Mouse (Mus musculus) right cerebral cortex, adult 2 months (tissue): ENCODE measurements at regions not wholly inside any gene's neighbourhood (a gene's known extent, or its start where the extent isn't known, plus 50 kb on each side); places are given as distances from the start of the nearest gene placed in this dataset.

Experiments
- DNase-seq, 2 experiments: peaks; one replicate each; pipeline ENCODE4 v3.0.0; 2021 to 2022; ENCODE audit warnings: low spot score in 2 of 2

DNA sequence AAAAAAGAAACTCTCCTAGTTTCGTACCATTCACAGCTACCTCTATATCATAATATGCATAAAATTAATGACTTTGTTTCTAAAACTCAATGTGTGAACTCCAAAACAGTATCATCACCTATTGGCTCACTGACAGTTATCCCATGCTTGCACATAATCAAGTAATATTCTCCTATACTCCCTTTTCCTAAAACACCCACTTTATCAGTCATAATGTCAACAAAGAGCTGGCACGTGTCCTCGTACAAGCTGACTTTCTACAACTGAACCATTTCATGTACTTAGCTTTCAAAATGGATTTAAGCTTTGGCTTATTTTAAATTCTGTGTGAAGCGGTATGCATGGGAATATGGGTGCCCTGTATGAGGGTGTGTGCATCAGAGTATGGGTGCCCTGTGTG, 58.0 kb upstream of the Golim4 start:
- no peak for DNase-seq

DNA sequence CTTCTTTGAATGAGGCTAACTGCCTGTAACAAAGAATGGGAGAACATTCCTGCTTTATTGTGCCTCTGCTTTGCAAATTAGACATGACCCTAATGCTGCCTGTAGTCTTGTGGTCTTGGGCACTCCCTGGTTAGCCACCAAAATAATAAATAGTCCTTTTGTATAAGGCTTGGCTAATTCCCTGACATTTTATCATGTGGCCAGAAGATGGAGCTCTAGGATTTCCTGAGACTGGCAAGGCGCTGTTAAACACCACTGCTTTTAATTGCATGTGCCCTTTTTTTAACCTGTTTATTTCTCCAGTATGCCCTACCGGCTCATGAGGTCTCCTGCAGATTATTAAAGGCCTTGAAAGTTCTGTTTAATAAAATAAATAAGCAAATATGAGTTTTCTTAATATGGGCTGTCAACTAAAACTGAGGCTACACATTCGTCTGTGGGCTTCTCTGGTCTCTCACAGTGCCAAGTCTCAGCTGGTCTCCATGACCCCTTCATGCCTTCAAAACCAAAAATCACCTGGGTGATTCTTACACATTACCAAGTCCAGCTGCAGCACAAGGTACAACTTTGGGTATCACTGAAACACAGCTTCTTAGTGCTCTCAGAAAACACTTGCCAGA, 51.9 kb upstream of the Golim4 start:
- peak; percentile 42 to 43 for DNase-seq
